Mouse (Mus musculus): ENCODE results near the gene Brip1. TPM values are rescaled to one million over a fixed set of nuclear protein-coding genes. Genes with fewer than 3 reads are reported as not detected.

The Brip1 gene
- polyA plus RNA-seq (2012; rRNA removed), result 0.06 and 0.08 TPM in 2 replicates

GRCm38 (mm10) chr11:86201037-86201786 is at the start of gene Brip1:
Gene Brip1 (minus strand): TSS chr11:86201193.
- no peaks in the 10 kb centered on the region for H3K4me1 ChIP-seq (ENCODE audit: control insufficient read depth, insufficient read depth, low read length)
- peak within 1 kb of the TSS; percentile 92 for H3K4me3 ChIP-seq (ENCODE audit: insufficient read depth, low read length)
- no peak for TF ChIP-seq POLR2A (IDR thresholded peaks at IDR 0.05; ENCODE audit: extremely low read depth, insufficient read depth, low read length)
- no peak within 1 kb of the TSS for H3K27ac ChIP-seq (ENCODE audit: insufficient read depth, low read length)

GRCm38 (mm10) chr11:86232446-86232845 is 31.5 kb upstream of the Brip1 start:
- H3K4me3 ChIP-seq (ENCODE audit: insufficient read depth, low read length), result no peak overlapping the region
- no peaks in the 10 kb centered on the region for H3K4me1 ChIP-seq (ENCODE audit: control insufficient read depth, insufficient read depth, low read length)
- TF ChIP-seq CTCF (IDR thresholded peaks at IDR 0.05; ENCODE audit: extremely low read depth, insufficient read depth, low read length) (no peak), POLR2A (IDR thresholded peaks at IDR 0.05; ENCODE audit: extremely low read depth, insufficient read depth, low read length) (no peak)
- no peak overlapping the region for H3K27ac ChIP-seq (ENCODE audit: insufficient read depth, low read length)

- no peaks in the 10 kb centered on the region for H3K4me1 ChIP-seq (ENCODE audit: control insufficient read depth, insufficient read depth, low read length)
- H3K27ac ChIP-seq (ENCODE audit: insufficient read depth, low read length), result no peak overlapping the region
- TF ChIP-seq POLR2A (IDR thresholded peaks at IDR 0.05; ENCODE audit: extremely low read depth, insufficient read depth, low read length), result no peak
- no peak for TF ChIP-seq CTCF (IDR thresholded peaks at IDR 0.05; ENCODE audit: extremely low read depth, insufficient read depth, low read length)
- H3K4me3 ChIP-seq (ENCODE audit: insufficient read depth, low read length), result no peak overlapping the region
Observed at GRCm38 (mm10) chr11:86231781-86232350, 30.9 kb upstream of the Brip1 start.

- no peaks in the 10 kb centered on the region for H3K4me1 ChIP-seq (ENCODE audit: control insufficient read depth, insufficient read depth, low read length)
- TF ChIP-seq CTCF (IDR thresholded peaks at IDR 0.05; ENCODE audit: extremely low read depth, insufficient read depth, low read length), result no peak
- TF ChIP-seq POLR2A (IDR thresholded peaks at IDR 0.05; ENCODE audit: extremely low read depth, insufficient read depth, low read length), result no peak
- H3K4me3 ChIP-seq (ENCODE audit: insufficient read depth, low read length), result no peak overlapping the region
- H3K27ac ChIP-seq (ENCODE audit: insufficient read depth, low read length), result no peak overlapping the region
Observed at GRCm38 (mm10) chr11:86226646-86227180, 25.7 kb upstream of the Brip1 start.

GRCm38 (mm10) chr11:86225761-86226160 is 24.8 kb upstream of the Brip1 start:
- no peaks in the 10 kb centered on the region for H3K4me1 ChIP-seq (ENCODE audit: control insufficient read depth, insufficient read depth, low read length)
- no peak for TF ChIP-seq CTCF (IDR thresholded peaks at IDR 0.05; ENCODE audit: extremely low read depth, insufficient read depth, low read length)
- H3K27ac ChIP-seq (ENCODE audit: insufficient read depth, low read length), result no peak overlapping the region
- no peak overlapping the region for H3K4me3 ChIP-seq (ENCODE audit: insufficient read depth, low read length)

GRCm38 (mm10) chr11:86211803-86212202 is 10.8 kb upstream of the Brip1 start:
- Histone ChIP-seq H3K4me1 (ENCODE audit: control insufficient read depth, insufficient read depth, low read length) (no peaks in the 10 kb centered on the region), H3K27ac (ENCODE audit: insufficient read depth, low read length) (no peak overlapping the region), H3K4me3 (ENCODE audit: insufficient read depth, low read length) (no peak overlapping the region)
- TF ChIP-seq POLR2A (IDR thresholded peaks at IDR 0.05; ENCODE audit: extremely low read depth, insufficient read depth, low read length) (no peak), CTCF (IDR thresholded peaks at IDR 0.05; ENCODE audit: extremely low read depth, insufficient read depth, low read length) (no peak)

GRCm38 (mm10) chr11:86209123-86209522 is 8.1 kb upstream of the Brip1 start:
- H3K27ac ChIP-seq (ENCODE audit: insufficient read depth, low read length), result no peak overlapping the region
- no peak for TF ChIP-seq POLR2A (IDR thresholded peaks at IDR 0.05; ENCODE audit: extremely low read depth, insufficient read depth, low read length)
- no peak for TF ChIP-seq CTCF (IDR thresholded peaks at IDR 0.05; ENCODE audit: extremely low read depth, insufficient read depth, low read length)
- H3K4me1 ChIP-seq (ENCODE audit: control insufficient read depth, insufficient read depth, low read length), result no peaks in the 10 kb centered on the region
- no peak overlapping the region for H3K4me3 ChIP-seq (ENCODE audit: insufficient read depth, low read length)

GRCm38 (mm10) chr11:86205876-86206275 is 4.9 kb upstream of the Brip1 start:
- Histone ChIP-seq H3K4me3 (ENCODE audit: insufficient read depth, low read length) (no peak overlapping the region), H3K4me1 (ENCODE audit: control insufficient read depth, insufficient read depth, low read length) (no peaks in the 10 kb centered on the region), H3K27ac (ENCODE audit: insufficient read depth, low read length) (no peak overlapping the region)
- no peak for TF ChIP-seq POLR2A (IDR thresholded peaks at IDR 0.05; ENCODE audit: extremely low read depth, insufficient read depth, low read length)

- H3K4me1 ChIP-seq (ENCODE audit: control insufficient read depth, insufficient read depth, low read length), result no peaks in the 10 kb centered on the region
- H3K27ac ChIP-seq (ENCODE audit: insufficient read depth, low read length), result no peak overlapping the region
- TF ChIP-seq CTCF (IDR thresholded peaks at IDR 0.05; ENCODE audit: extremely low read depth, insufficient read depth, low read length), result no peak
- no peak for TF ChIP-seq POLR2A (IDR thresholded peaks at IDR 0.05; ENCODE audit: extremely low read depth, insufficient read depth, low read length)
- no peak overlapping the region for H3K4me3 ChIP-seq (ENCODE audit: insufficient read depth, low read length)
Observed at GRCm38 (mm10) chr11:86205031-86205430, 4.0 kb upstream of the Brip1 start.
